Mouse (Mus musculus) ovary, postnatal 36 days (tissue): ENCODE data around the gene Rbks.
"Not testable (repeated sequence)": the region's sequence is repeated elsewhere in the genome, so short reads cannot be mapped to it uniquely, and the experiment has no call there.

Experiments
- DNase-seq: peaks from one replicate; pipeline ENCODE4 v3.0.0; 2022; ENCODE audit warnings: low spot score, mixed read lengths

Gene Rbks

GRCm38 (mm10) chr5:31627117-31627516 lies 70.3 kb downstream of the Rbks start:
- DNase-seq, result peak; percentile 37

- no peak for DNase-seq
Measured at GRCm38 (mm10) chr5:31620326-31620725, 77.1 kb downstream of the Rbks start.

GRCm38 (mm10) chr5:31614339-31615025 lies 82.9 kb downstream of the Rbks start:
- no peak for DNase-seq

- peak; percentile 79 for DNase-seq
Measured at GRCm38 (mm10) chr5:31613852-31614286, 83.6 kb downstream of the Rbks start.

GRCm38 (mm10) chr5:31611186-31611585 lies 86.2 kb downstream of the Rbks start:
- DNase-seq, result no peak

- no peak for DNase-seq
Measured at GRCm38 (mm10) chr5:31610376-31611086, 86.9 kb downstream of the Rbks start.

GRCm38 (mm10) chr5:31606151-31606550 lies 91.3 kb downstream of the Rbks start:
- no peak for DNase-seq

GRCm38 (mm10) chr5:31603766-31604165 lies 93.7 kb downstream of the Rbks start:
- no peak for DNase-seq

- DNase-seq, result peak; percentile 55
Measured at GRCm38 (mm10) chr5:31602377-31602776, 95.0 kb downstream of the Rbks start.

GRCm38 (mm10) chr5:31601162-31601722 lies 96.2 kb downstream of the Rbks start:
- DNase-seq, result no peak

GRCm38 (mm10) chr5:31599161-31599560 lies 98.3 kb downstream of the Rbks start:
- DNase-seq, result no peak

GRCm38 (mm10) chr5:31598579-31598978 lies 98.8 kb downstream of the Rbks start:
- peak; percentile 46 for DNase-seq

- DNase-seq, result no peak
Measured at GRCm38 (mm10) chr5:31598121-31598520, 99.3 kb downstream of the Rbks start.

- no peak for DNase-seq
Measured at GRCm38 (mm10) chr5:31597430-31597944, 99.9 kb downstream of the Rbks start.

- peak; percentile 53 for DNase-seq
Measured at GRCm38 (mm10) chr5:31596481-31597429, 100.7 kb downstream of the Rbks start, which contains the start of gene Mrpl33. Gene Mrpl33 (plus strand): TSS chr5:31596935.

GRCm38 (mm10) chr5:31595868-31596267 lies 101.6 kb downstream of the Rbks start:
- no peak for DNase-seq

GRCm38 (mm10) chr5:31591122-31591521 lies 106.3 kb downstream of the Rbks start:
- no peak for DNase-seq

GRCm38 (mm10) chr5:31589711-31590319 lies 107.6 kb downstream of the Rbks start:
- no peak for DNase-seq

- DNase-seq, result not testable (repeated sequence)
Measured at GRCm38 (mm10) chr5:31588672-31589071, 108.8 kb downstream of the Rbks start.

- no peak for DNase-seq
Measured at GRCm38 (mm10) chr5:31588016-31588415, 109.4 kb downstream of the Rbks start.

- no peak for DNase-seq
Measured at GRCm38 (mm10) chr5:31585526-31585925, 111.9 kb downstream of the Rbks start.
